Mouse (Mus musculus) liver, embryonic 13.5 days (tissue): ENCODE measurements around the gene Chst11. TPM values are rescaled to one million over a fixed set of nuclear protein-coding genes. Genes with fewer than 3 reads are reported as not detected.

ENCODE experiments used
- ATAC-seq: fragments of 200-750 bp; cut with Nextera tagmentation; 2 replicates; pipeline ENCODE4 v1.8.0; 2017; ENCODE audit warnings: low read depth, mild to moderate bottlenecking, moderate number of reproducible peaks, moderate library complexity
- DNase-seq: peaks from one replicate; pipeline ENCODE4 v3.0.0; 2022
- H3K27ac ChIP-seq: fragments of 300-500 bp; sonication (generic); 2 replicates; pipeline ENCODE4 v1.5.1; 2015; ENCODE audit warnings: moderate library complexity, mild to moderate bottlenecking, inconsistent platforms
- H3K27me3 ChIP-seq: fragments of 300-500 bp; sonication (generic); 2 replicates; pipeline ENCODE4 v1.6.1; 2015; ENCODE audit warnings: mild to moderate bottlenecking, inconsistent platforms
- H3K36me3 ChIP-seq: fragments of 300-500 bp; sonication (generic); 2 replicates; pipeline ENCODE4 v1.6.1; 2015; ENCODE audit warnings: mild to moderate bottlenecking, inconsistent platforms
- H3K4me1 ChIP-seq: fragments of 300-500 bp; sonication (generic); replicated peaks from 2 replicates; pipeline ENCODE4 v1.6.1; 2015; ENCODE audit warnings: inconsistent platforms
- H3K4me2 ChIP-seq: fragments of 300-500 bp; sonication (generic); 2 replicates; pipeline ENCODE4 v1.6.1; 2015; ENCODE audit warnings: inconsistent platforms, mild to moderate bottlenecking, moderate library complexity
- H3K4me3 ChIP-seq: fragments of 300-500 bp; sonication (generic); replicated peaks from 2 replicates; pipeline ENCODE4 v1.5.1; 2015; ENCODE audit warnings: mild to moderate bottlenecking, inconsistent platforms
- H3K9ac ChIP-seq: fragments of 300-500 bp; sonication (generic); 2 replicates; pipeline ENCODE4 v1.6.1; 2015; ENCODE audit warnings: mild to moderate bottlenecking, inconsistent platforms
- H3K9me3 ChIP-seq: fragments of 300-500 bp; sonication (generic); replicated peaks from 2 replicates; pipeline ENCODE4 v1.6.1; 2016; ENCODE audit warnings: inconsistent platforms
- WGBS: fragments of 180-500 bp; shearing (Covaris S2); methylation state at CpG from one replicate; pipeline ENCODE4 v1.1.7; 2015; ENCODE audit not compliant: insufficient replicate concordance; 5-methylcytosine and 5-hydroxymethylcytosine counted together
- polyA plus RNA-seq: library from polyadenylated mRNA; unstranded; fragments of >200 nt; fragmentation: Nextera tagmentation; extraction: Ambion mirVana; gene quantifications from 2 replicates; pipeline ENCODE4 v1.2.1, GENCODE M21; 2015

Chst11 gene
- polyA plus RNA-seq, 1 experiment from 2014 or later = 1.3 TPM

DNA sequence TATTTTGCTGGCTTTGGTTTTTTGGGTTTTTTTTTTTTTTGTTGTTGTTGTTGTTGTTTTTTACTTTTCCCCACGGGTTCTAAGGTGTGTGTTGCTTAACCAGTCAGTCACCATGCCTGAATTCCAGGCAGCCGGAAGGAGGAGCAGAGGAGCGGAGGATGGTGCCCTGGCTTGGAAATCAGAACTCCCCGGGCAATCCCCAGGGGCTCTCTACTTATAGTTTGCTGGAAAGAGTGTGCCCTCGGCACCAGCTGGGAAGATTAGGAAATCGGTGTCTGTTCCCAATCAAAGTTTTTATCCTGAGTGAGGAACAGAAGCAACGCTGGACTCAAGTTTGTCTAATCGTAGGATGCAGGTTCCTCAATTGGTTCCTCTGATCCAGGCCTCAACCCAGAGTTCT, 143.1 kb downstream of the Chst11 start:
- ATAC-seq = no peak
- no peak for DNase-seq
- 76% methylated on average over 8 of the region's 8 CpGs for WGBS
- H3K36me3 ChIP-seq = no peaks in the 10 kb centered on the region
- no peak overlapping the region for H3K4me2 ChIP-seq
- no peak overlapping the region for H3K27ac ChIP-seq
- H3K27me3 ChIP-seq = no peaks in the 10 kb centered on the region
- no peak overlapping the region for H3K4me3 ChIP-seq
- no peak overlapping the region for H3K9ac ChIP-seq
- 0 out of 2 replicates have a peak, but pooled peaks cover 3% of the 10 kb centered on the region for H3K4me1 ChIP-seq
- no peaks in the 10 kb centered on the region for H3K9me3 ChIP-seq

DNA sequence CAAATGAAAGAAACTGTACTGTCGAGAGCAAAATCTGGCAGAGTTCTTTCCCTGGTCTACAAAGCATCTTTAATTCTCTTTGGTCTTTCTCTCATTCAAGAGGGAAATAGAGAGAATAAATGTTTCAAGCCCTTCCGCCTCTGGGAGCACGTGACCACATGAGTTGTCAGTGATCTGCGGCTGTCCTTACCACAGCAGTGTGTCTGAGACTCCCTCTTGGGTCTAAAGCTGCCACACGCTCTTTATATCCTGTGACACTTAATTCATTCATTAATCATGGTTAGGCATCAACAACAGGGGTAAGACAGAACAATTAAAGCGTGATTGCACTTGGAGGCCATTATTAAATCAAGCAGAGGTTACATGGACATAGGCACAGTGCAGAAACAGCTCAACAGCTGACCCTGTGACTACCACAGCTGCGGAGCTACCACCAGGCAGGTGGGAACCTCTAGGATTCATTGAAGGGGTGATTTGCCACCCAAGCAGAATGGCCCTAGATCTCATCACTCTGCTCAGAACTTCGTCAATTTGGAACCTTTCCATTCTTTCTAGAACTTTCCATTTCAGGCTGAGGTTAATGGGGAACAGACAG, 144.4 kb downstream of the Chst11 start:
- no peaks in the 10 kb centered on the region for H3K9me3 ChIP-seq
- 0 out of 2 replicates have a peak, but pooled peaks cover 3% of the 10 kb centered on the region for H3K4me1 ChIP-seq
- H3K27me3 ChIP-seq = no peaks in the 10 kb centered on the region
- no peak overlapping the region for H3K27ac ChIP-seq
- H3K4me2 ChIP-seq = no peak overlapping the region
- H3K4me3 ChIP-seq = no peak overlapping the region
- ATAC-seq = no peak
- 77% methylated on average over 8 of the region's 8 CpGs for WGBS
- H3K9ac ChIP-seq = no peak overlapping the region
- no peaks in the 10 kb centered on the region for H3K36me3 ChIP-seq
- no peak for DNase-seq

DNA sequence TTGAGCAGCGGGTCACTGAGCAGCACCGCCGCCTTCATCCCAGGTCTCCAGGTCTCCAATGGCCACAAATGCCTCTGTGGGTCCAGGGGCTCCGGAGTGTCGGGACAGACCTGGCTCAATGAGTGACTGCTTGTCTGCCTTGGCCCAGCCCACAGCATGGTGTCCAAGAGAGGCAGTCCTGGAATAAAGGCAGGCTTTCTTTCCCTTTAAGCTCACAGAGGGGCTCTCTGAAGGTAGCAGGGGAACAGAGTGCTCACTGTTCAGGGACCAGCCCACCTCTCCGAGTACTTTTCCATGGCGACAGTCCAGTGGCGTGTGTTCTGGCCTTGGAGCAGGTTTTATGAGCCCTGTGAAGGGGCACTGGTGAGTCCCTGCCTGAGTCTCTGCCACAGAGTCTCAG, 145.3 kb downstream of the Chst11 start:
- 81% methylated on average over 8 of the region's 8 CpGs for WGBS
- ATAC-seq (no peak), DNase-seq (no peak)
- Histone ChIP-seq H3K4me3 (no peak overlapping the region), H3K4me1 (0 out of 2 replicates have a peak, but pooled peaks cover 3% of the 10 kb centered on the region), H3K9me3 (no peaks in the 10 kb centered on the region), H3K27ac (no peak overlapping the region), H3K4me2 (no peak overlapping the region), H3K36me3 (no peaks in the 10 kb centered on the region), H3K27me3 (no peaks in the 10 kb centered on the region), H3K9ac (no peak overlapping the region)

DNA sequence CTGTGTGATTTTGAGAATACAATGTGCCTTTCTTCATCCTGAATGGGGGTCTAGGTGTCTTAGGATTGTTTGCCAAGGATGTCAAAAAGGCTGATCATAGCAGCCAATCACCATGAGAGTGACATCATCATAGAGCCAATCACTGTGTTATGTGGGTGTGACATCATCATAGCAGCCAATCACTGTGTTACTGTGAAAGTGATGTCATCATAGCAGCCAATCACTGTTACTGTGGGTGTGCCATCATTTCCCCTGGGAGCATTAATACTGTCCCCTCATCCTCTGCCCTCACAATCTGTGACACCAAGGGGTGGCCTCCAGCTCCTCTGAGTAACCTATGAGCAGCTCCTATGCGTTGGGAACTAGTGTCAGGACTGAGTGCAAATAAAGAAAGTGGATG, 146.6 kb downstream of the Chst11 start:
- H3K9ac ChIP-seq = no peak overlapping the region
- H3K36me3 ChIP-seq = no peaks in the 10 kb centered on the region
- H3K4me3 ChIP-seq = no peak overlapping the region
- H3K4me1 ChIP-seq = 0 out of 2 replicates have a peak, but pooled peaks cover 3% of the 10 kb centered on the region
- no peak overlapping the region for H3K4me2 ChIP-seq
- ATAC-seq (peak; percentile 67; the same call in 1 of the 2 replicates), DNase-seq (no peak)
- WGBS = 72% methylated on average over 1 of the region's 1 CpGs
- H3K27me3 ChIP-seq = no peaks in the 10 kb centered on the region
- no peaks in the 10 kb centered on the region for H3K9me3 ChIP-seq
- no peak overlapping the region for H3K27ac ChIP-seq

DNA sequence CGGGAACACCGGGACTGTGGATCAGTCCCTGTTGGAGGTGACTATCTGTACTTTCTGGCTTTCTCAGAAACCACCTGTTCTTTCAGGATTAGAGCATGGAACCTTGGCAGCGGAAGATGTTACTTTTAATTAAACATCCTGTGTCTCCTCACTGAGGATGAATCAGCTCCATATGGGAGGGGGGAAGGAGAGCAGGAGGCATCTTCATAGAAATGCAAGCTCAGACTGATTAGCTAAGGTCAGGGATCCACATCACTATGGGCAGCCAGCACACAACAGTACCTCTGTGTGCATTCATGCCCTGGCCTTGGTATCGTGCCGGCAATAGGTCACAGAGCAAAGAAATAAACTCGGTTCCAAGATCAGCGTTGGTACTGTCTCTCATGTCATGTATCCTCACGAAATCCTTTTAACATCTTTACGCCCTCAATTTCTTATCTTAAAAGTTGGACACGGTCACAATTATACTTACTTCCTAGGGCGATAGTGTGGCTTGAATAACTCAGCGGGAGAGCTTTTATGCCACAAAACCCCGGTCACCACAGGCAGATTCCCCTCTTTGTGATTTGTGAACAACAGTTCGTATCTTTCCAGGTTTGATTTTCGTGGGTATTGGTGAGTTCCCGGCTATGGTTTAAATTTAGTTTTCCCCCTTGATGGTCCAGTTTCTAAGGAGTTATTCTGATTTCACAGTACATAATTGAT, 148.7 kb downstream of the Chst11 start:
- ATAC-seq = no peak
- WGBS = 71% methylated on average over 16 of the region's 16 CpGs
- 0 out of 2 replicates have a peak, but pooled peaks cover 4% of the 10 kb centered on the region for H3K4me1 ChIP-seq

DNA sequence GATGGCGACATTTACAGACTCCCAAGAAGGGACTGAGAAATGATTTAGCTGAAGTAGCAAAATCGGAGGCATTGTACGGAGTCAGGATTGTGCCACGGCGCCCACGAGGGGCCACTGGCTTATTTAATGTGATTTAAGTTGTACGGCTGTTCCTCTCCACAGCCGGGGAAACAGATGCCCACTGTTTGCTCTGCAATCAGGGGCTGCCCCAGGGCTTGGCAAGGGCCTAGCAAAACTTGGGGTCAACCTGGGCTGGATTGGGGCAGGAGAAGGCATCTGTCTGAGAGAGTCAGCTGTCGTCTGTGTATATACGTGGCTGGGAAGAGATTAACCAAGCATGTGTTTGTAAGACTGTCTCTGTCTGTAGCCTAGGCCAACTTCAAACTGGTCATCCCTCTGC, 149.6 kb downstream of the Chst11 start:
- no peak for DNase-seq
- H3K9ac ChIP-seq = no peak overlapping the region
- H3K9me3 ChIP-seq = no peaks in the 10 kb centered on the region
- H3K27me3 ChIP-seq = no peaks in the 10 kb centered on the region
- no peak overlapping the region for H3K27ac ChIP-seq
- 76% methylated on average over 10 of the region's 10 CpGs for WGBS
- 0 out of 2 replicates have a peak, but pooled peaks cover 4% of the 10 kb centered on the region for H3K4me1 ChIP-seq
- H3K4me2 ChIP-seq = no peak overlapping the region
- H3K36me3 ChIP-seq = no peaks in the 10 kb centered on the region
- no peak for ATAC-seq
- no peak overlapping the region for H3K4me3 ChIP-seq

More for the DNA sequence above, 148.7 kb downstream of the Chst11 start:
- Histone ChIP-seq H3K27ac (no peak overlapping the region), H3K4me3 (no peak overlapping the region), H3K4me2 (no peak overlapping the region), H3K27me3 (no peaks in the 10 kb centered on the region), H3K36me3 (no peaks in the 10 kb centered on the region), H3K9me3 (no peaks in the 10 kb centered on the region), H3K9ac (no peak overlapping the region)
- no peak for DNase-seq

DNA sequence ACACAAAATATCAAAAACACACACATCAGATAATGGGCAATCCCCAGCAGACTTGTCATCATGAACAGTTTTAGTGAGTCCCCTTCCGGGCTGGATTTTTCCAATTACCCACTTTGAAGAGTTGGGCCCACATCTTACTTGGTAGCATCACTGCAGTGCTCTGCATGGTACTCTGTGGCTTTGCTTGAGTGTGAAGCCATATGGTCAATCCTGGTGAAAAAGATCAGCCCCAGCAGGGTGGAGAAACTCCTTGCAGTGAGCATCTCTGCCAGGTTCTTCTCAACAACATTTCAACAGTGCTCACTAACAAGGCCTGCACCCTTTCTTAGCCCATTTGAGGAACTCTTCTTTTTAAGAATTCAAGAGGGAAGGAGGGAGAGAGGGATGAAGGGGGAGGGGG, 150.7 kb downstream of the Chst11 start:
- Histone ChIP-seq H3K36me3 (no peaks in the 10 kb centered on the region), H3K27ac (no peak overlapping the region), H3K4me3 (no peak overlapping the region), H3K9me3 (no peaks in the 10 kb centered on the region), H3K27me3 (no peaks in the 10 kb centered on the region), H3K4me1 (0 out of 2 replicates have a peak, but pooled peaks cover 4% of the 10 kb centered on the region), H3K4me2 (no peak overlapping the region), H3K9ac (no peak overlapping the region)
- no peak for ATAC-seq
- no peak for DNase-seq
- WGBS = 83% methylated on average over 1 of the region's 1 CpGs

DNA sequence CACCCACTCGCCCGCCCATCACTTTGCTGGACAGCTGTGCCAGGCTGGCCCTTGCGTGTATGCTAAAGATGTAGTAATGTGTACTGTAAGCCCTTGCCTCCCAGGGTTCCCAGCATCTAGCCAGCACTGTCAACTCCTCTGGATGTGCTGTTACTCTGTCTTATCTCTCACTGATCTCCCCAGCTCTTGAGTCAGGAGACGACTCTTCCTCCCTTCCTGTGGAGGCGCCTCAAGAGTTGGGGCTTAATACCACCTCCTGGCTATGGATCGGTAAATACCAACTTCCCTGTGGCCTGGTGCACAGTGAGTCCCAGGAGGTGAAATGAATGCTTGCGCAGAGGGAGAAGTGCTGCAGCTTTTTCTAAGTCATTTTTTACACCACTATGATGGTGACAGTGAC, 151.8 kb downstream of the Chst11 start:
- 57% methylated on average over 7 of the region's 7 CpGs for WGBS
- Histone ChIP-seq H3K4me2 (no peak overlapping the region), H3K9ac (no peak overlapping the region), H3K36me3 (no peaks in the 10 kb centered on the region), H3K27ac (no peak overlapping the region), H3K9me3 (no peaks in the 10 kb centered on the region), H3K4me1 (peaks cover 12% of the 10 kb centered on the region; the same call in 1 of the 2 replicates), H3K27me3 (no peaks in the 10 kb centered on the region), H3K4me3 (no peak overlapping the region)
- no peak for DNase-seq
- ATAC-seq = no peak

DNA sequence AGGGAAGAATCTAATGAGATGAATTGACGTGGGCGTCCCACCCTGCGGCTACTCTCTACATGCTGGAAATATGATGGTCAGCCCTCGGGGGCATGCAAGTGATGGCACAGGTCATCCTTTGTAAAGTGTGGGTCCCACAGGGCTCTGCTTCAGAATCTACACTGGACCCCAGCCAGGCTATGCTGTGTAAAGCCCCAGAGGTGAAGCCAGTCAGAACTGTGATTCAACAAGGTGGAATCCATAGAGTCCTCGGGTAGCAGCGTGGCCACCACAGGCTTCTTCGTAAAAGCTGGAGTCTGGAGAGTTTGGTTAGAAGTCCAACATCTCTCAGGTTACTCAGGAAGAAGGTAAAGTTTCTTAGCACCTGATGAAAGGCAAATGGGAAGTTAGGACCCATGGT, 154.0 kb downstream of the Chst11 start:
- ATAC-seq (no peak), DNase-seq (no peak)
- Histone ChIP-seq H3K4me2 (no peak overlapping the region), H3K4me3 (no peak overlapping the region), H3K27me3 (no peaks in the 10 kb centered on the region), H3K36me3 (no peaks in the 10 kb centered on the region), H3K4me1 (peaks cover 26% of the 10 kb centered on the region), H3K9ac (no peak overlapping the region), H3K27ac (no peak overlapping the region), H3K9me3 (no peaks in the 10 kb centered on the region)
- 90% methylated on average over 7 of the region's 7 CpGs for WGBS

DNA sequence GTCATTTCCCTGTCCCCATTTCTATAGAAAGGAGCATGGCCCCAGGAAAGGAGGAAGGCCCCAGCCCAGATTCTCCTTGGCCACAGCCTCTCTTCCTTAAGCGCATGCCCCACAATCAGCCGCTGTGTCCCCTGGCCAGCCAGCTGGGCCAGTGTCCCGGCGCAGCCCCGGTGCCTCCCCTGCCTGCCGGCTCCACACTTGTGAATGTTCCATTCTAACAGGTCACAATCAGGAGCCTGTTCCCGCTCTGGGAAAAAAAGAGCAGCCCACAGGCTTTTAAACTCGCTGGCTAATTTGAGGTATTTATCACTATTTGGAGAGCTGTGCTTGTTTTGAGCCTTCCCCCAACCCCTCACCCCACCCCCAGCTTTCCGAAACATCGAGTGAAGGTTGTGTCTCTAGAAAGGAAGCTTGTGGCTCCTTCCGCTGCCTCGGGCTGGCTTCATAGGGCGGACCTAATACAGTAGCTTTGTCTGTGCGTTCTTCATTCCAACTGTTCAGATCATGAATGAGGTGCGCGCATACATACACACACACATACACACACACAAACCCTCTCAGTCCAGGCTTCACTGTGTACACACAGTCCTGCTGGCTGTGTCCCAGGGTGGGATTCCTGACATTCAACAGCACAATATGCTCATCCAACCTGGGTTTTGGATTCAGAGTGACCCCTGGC, 155.1 kb downstream of the Chst11 start:
- Histone ChIP-seq H3K9ac (no peak overlapping the region), H3K27me3 (no peaks in the 10 kb centered on the region), H3K27ac (no peak overlapping the region), H3K9me3 (no peaks in the 10 kb centered on the region), H3K4me3 (no peak overlapping the region), H3K4me2 (no peak overlapping the region), H3K36me3 (no peaks in the 10 kb centered on the region), H3K4me1 (peaks cover 26% of the 10 kb centered on the region)
- 69% methylated on average over 16 of the region's 16 CpGs for WGBS
- no peak for ATAC-seq
- DNase-seq = no peak

DNA sequence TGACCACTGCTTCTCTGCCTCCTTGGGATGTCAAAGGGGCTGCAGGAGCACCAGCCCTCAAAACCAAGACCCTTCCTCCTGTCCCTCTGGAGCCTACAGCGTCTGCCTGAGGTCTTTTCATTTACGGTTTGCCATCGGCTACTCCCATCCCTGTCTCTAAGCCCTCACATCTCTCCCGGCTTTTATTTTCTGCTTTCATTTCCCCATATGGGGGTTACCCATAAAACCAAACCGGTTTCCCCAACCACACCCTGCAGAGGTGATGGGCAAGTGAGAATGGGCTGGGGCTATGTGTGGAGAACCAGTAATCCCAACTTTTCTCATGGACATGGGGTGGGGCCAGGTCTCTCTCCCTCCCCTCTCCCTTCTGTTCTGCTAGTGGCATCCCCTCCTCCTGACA, 156.1 kb downstream of the Chst11 start:
- 81% methylated on average over 5 of the region's 5 CpGs for WGBS
- ATAC-seq (no peak), DNase-seq (no peak)
- H3K36me3 ChIP-seq = no peaks in the 10 kb centered on the region
- H3K4me3 ChIP-seq = no peak overlapping the region
- no peak overlapping the region for H3K27ac ChIP-seq
- no peak overlapping the region for H3K9ac ChIP-seq
- H3K4me1 ChIP-seq = peaks cover 26% of the 10 kb centered on the region
- no peaks in the 10 kb centered on the region for H3K9me3 ChIP-seq
- no peaks in the 10 kb centered on the region for H3K27me3 ChIP-seq
- no peak overlapping the region for H3K4me2 ChIP-seq
